Mouse (Mus musculus): ENCODE results near the gene Ttc27.

The Ttc27 gene

GRCm38 (mm10) chr17:74752906-74753627 is 35.5 kb downstream of the Ttc27 start:
- no peak for DNase-seq (ENCODE audit: low spot score)

- no peak for DNase-seq (ENCODE audit: low spot score)
Observed at GRCm38 (mm10) chr17:74753628-74754104, 36.1 kb downstream of the Ttc27 start.

GRCm38 (mm10) chr17:74754369-74755118 is 37.0 kb downstream of the Ttc27 start:
- no peak for DNase-seq (ENCODE audit: low spot score)

- DNase-seq (ENCODE audit: low spot score): no peak
Observed at GRCm38 (mm10) chr17:74769390-74769811, 51.9 kb downstream of the Ttc27 start.

- no peak for DNase-seq (ENCODE audit: low spot score)
Observed at GRCm38 (mm10) chr17:74772364-74772763, 54.8 kb downstream of the Ttc27 start.

GRCm38 (mm10) chr17:74773556-74773955 is 56.0 kb downstream of the Ttc27 start:
- DNase-seq (ENCODE audit: low spot score): no peak

- no peak for DNase-seq (ENCODE audit: low spot score)
Observed at GRCm38 (mm10) chr17:74780133-74780532, 62.6 kb downstream of the Ttc27 start.

- DNase-seq (ENCODE audit: low spot score): no peak
Observed at GRCm38 (mm10) chr17:74780627-74781026, 63.1 kb downstream of the Ttc27 start.

GRCm38 (mm10) chr17:74781911-74782310 is 64.4 kb downstream of the Ttc27 start:
- DNase-seq (ENCODE audit: low spot score): no peak

- DNase-seq (ENCODE audit: low spot score): no peak
Observed at GRCm38 (mm10) chr17:74785586-74785985, 68.1 kb downstream of the Ttc27 start.

GRCm38 (mm10) chr17:74786198-74786734 is 68.7 kb downstream of the Ttc27 start:
- no peak for DNase-seq (ENCODE audit: low spot score)

GRCm38 (mm10) chr17:74796023-74796699 is 78.6 kb downstream of the Ttc27 start:
- DNase-seq (ENCODE audit: low spot score): no peak

- no peak for DNase-seq (ENCODE audit: low spot score)
Observed at GRCm38 (mm10) chr17:74799865-74800264, 82.3 kb downstream of the Ttc27 start.

GRCm38 (mm10) chr17:74802765-74803164 is 85.2 kb downstream of the Ttc27 start:
- no peak for DNase-seq (ENCODE audit: low spot score)

GRCm38 (mm10) chr17:74803835-74804234 is 86.3 kb downstream of the Ttc27 start:
- DNase-seq (ENCODE audit: low spot score): no peak

- DNase-seq (ENCODE audit: low spot score): no peak
Observed at GRCm38 (mm10) chr17:74804321-74804930, 86.9 kb downstream of the Ttc27 start.

- no peak for DNase-seq (ENCODE audit: low spot score)
Observed at GRCm38 (mm10) chr17:74807509-74808248, 90.1 kb downstream of the Ttc27 start.

- DNase-seq (ENCODE audit: low spot score): no peak
Observed at GRCm38 (mm10) chr17:74808330-74808729, 90.8 kb downstream of the Ttc27 start.

- no peak for DNase-seq (ENCODE audit: low spot score)
Observed at GRCm38 (mm10) chr17:74808901-74809300, 91.4 kb downstream of the Ttc27 start.

- DNase-seq (ENCODE audit: low spot score): no peak
Observed at GRCm38 (mm10) chr17:74810892-74811625, 93.5 kb downstream of the Ttc27 start.

- DNase-seq (ENCODE audit: low spot score): no peak
Observed at GRCm38 (mm10) chr17:74819711-74820110, 102.2 kb downstream of the Ttc27 start.

Measured in layer of hippocampus, adult 9-10 months (tissue).